Mouse (Mus musculus) thymus, postnatal 25 days (tissue): Measurements from ENCODE around the gene Syt14.

Experiments
- DNase-seq: peaks from one replicate; pipeline ENCODE4 v3.0.0; 2022

Syt14 gene

DNA sequence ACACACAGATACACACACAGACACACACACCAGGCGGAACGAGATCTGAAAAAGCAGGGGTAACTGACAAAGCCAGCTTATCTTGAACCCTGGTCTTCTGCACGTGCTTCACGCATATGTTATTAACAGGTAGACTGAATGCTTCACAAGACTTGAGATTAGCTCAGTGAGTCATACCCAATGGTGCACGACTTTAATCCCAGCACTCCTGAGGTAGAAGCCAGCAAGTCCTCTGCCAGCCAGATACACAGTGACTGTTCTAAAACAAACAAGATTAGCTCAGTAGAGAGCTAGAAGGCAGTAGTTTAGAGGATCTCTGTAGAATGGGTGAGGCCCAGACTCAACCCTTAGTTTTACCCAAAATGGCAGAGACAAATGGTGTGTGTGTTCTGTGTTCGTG is 175.3 kb downstream of the Syt14 start:
- DNase-seq: no peak

- DNase-seq: no peak
Observed at GRCm38 (mm10) chr1:192857582-192857981, 178.0 kb downstream of the Syt14 start.

GRCm38 (mm10) chr1:192856931-192857330 is 178.6 kb downstream of the Syt14 start:
- DNase-seq: no peak

- peak; percentile 63 for DNase-seq
Observed at GRCm38 (mm10) chr1:192856411-192856810, 179.2 kb downstream of the Syt14 start.

GRCm38 (mm10) chr1:192855474-192856230 is 179.9 kb downstream of the Syt14 start, which contains the start of gene Sertad4:
TSS of gene Sertad4 (minus strand) at chr1:192855756.
- DNase-seq: peak; percentile 26

- peak; percentile 24 for DNase-seq
Observed at GRCm38 (mm10) chr1:192854819-192855271, 180.7 kb downstream of the Syt14 start.

DNA sequence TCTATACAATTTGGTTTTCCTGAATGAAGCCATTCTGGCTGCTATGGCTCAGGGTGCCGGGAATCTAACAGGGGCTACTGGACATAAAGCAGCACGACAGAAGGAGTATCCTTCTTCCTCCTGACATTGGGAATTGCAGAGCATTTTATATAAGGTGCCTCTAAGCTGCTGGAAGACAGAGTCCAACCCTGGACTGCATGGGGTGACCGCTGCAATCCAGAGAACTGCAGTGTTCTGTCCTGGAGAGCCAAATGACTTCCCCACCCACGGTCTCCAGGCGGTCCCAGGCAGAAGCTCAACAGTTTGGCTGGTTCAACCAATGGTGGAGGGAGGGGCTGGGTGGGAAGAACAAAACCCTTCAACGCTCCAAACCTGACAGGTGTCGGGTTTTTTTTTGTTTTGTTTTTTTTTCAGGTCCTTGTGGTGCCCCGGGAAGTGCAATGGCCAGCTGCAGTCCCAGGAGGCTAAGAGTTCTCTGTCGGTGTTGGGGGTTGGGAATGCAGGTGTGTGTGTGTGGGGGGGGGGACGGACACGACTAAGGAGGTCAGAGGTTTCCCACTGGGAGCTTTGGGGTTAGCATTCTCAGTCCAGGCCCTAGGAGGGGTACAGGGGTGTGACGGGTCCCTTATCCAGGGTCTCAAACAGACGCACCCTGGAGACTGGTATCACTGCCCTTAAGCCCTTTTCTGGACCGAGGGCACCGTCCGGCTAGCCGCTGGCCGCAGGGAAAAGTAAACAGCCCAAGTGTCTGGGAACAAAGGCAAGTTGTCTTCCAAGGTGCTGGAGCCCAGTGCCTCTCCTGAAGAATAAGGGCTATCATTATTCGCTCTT is 181.4 kb downstream of the Syt14 start:
- DNase-seq: no peak

- no peak for DNase-seq
Observed at GRCm38 (mm10) chr1:192853429-192853828, 182.1 kb downstream of the Syt14 start.

DNA sequence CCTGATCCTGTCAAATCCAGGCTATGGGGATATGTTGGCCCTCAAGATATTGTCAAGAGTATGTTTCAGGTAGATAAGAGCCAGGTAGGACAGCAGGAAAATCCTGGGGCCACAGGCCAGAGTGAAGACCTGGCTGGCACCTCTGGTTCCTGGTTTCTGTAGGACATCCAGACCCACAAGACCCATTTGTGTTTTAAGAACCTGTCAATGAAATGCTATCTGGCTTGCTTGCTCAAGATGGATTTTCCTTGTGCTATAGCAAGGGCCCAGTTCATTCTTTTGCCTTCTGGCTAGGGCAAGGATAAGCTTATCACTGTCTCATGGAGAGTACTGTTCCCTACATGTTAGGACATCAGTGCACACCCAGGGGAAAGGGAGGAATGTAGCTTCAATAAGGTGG is 183.5 kb downstream of the Syt14 start:
- DNase-seq: no peak

GRCm38 (mm10) chr1:192851640-192852039 is 183.9 kb downstream of the Syt14 start:
- DNase-seq: no peak

GRCm38 (mm10) chr1:192851126-192851525 is 184.4 kb downstream of the Syt14 start:
- DNase-seq: no peak

GRCm38 (mm10) chr1:192849616-192850015 is 186.0 kb downstream of the Syt14 start:
- DNase-seq: no peak

DNA sequence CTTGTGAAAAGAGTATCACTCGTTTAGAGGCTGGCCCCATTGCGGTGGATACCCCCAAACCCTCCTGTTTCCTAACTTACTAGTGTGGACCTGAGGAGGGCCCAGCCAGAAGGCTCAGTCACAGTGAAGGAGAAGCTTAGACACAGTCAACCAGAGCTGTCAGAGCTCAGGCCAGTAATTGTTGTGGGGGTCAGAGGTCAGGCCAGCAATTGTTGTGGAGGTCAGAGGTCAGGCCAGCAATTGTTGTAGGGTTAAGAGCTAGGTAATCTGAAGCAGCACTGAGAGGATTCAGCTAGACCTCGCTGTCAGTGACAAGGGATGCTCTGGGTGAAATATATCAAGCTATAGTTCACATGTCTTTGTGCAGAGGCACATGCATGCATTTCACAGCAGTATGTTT is 188.3 kb downstream of the Syt14 start:
- DNase-seq: no peak
